Mouse (Mus musculus) erythroblast, embryonic 14.5 days (primary cell): ENCODE results near the gene Gm5244.

Source experiments
- GATA1 ChIP-seq: IDR thresholded peaks from 2 replicates; pipeline ENCODE4 v1.6.1; 2012; ENCODE audit warnings: low read length, inconsistent platforms, mixed read lengths
- TAL1 ChIP-seq: IDR thresholded peaks from 3 replicates; pipeline ENCODE4 v1.6.1; 2012; ENCODE audit warnings: low read length, inconsistent platforms, mixed read lengths

DNA sequence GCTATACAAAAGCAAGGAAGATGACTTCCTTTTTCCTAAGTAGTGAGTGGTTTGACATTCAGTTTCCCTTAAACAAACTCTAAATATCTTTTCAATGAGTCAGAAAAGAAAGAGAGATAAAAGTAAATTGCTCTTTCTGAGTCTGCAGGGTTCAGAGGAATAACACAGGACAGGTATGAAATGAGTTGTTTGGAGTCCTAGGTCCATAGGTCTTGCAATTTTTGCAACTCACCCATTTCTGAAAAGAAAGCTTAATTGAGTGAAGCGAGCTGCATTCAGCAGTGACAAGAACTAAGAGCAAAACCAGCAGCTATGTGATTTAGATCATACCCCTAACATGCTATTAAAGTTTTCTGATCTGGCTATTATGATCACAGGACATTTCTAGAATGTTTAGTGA, 14.9 kb upstream of the Gm5244 start:
- TF ChIP-seq GATA1 (no peak), TAL1 (no peak)
